Mouse (Mus musculus): ENCODE data around the gene Syt1. TPM values are rescaled to one million over a fixed set of nuclear protein-coding genes. Genes with fewer than 3 reads are reported as not detected.

Syt1 gene
- polyA plus RNA-seq, 1 experiment from 2014 or later: 1.5 TPM

GRCm38 (mm10) chr10:108504128-108504870 is 506.5 kb downstream of the Syt1 start:
- 68% methylated on average over 21 of the region's 21 CpGs for WGBS (ENCODE audit: insufficient replicate concordance)
- Histone ChIP-seq H3K9me3 (replicated peaks; ENCODE audit: control insufficient read depth, low read length) (no peaks in the 10 kb centered on the region), H3K4me3 (ENCODE audit: low read depth, low read length) (no peak overlapping the region), H3K4me1 (ENCODE audit: control insufficient read depth, insufficient read depth, low read length) (no peaks in the 10 kb centered on the region), H3K27me3 (ENCODE audit: control insufficient read depth, insufficient read depth, low read length) (no peaks in the 10 kb centered on the region), H3K36me3 (ENCODE audit: control insufficient read depth, insufficient read depth, low read length) (no peaks in the 10 kb centered on the region), H3K9ac (ENCODE audit: low read depth, low read length) (no peak overlapping the region), H3K4me2 (no peak overlapping the region), H3K27ac (ENCODE audit: low read depth, low read length) (no peak overlapping the region)
- ATAC-seq (replicated peaks; ENCODE audit: insufficient number of reproducible peaks, low FRiP score, low TSS enrichment): no peak

- Histone ChIP-seq H3K27me3 (ENCODE audit: control insufficient read depth, insufficient read depth, low read length) (no peaks in the 10 kb centered on the region), H3K4me2 (no peak overlapping the region), H3K9me3 (replicated peaks; ENCODE audit: control insufficient read depth, low read length) (peaks cover 5% of the 10 kb centered on the region), H3K9ac (ENCODE audit: low read depth, low read length) (no peak overlapping the region), H3K4me1 (ENCODE audit: control insufficient read depth, insufficient read depth, low read length) (no peaks in the 10 kb centered on the region), H3K36me3 (ENCODE audit: control insufficient read depth, insufficient read depth, low read length) (no peaks in the 10 kb centered on the region), H3K4me3 (ENCODE audit: low read depth, low read length) (no peak overlapping the region), H3K27ac (ENCODE audit: low read depth, low read length) (no peak overlapping the region)
- 52% methylated on average over 7 of the region's 7 CpGs for WGBS (ENCODE audit: insufficient replicate concordance)
- no peak for ATAC-seq (replicated peaks; ENCODE audit: insufficient number of reproducible peaks, low FRiP score, low TSS enrichment)
Measured at GRCm38 (mm10) chr10:108490231-108490630, 520.6 kb downstream of the Syt1 start.

GRCm38 (mm10) chr10:108483991-108484390 is 526.8 kb downstream of the Syt1 start:
- Histone ChIP-seq H3K9me3 (replicated peaks; ENCODE audit: control insufficient read depth, low read length) (no peaks in the 10 kb centered on the region), H3K9ac (ENCODE audit: low read depth, low read length) (no peak overlapping the region), H3K4me2 (no peak overlapping the region), H3K4me3 (ENCODE audit: low read depth, low read length) (no peak overlapping the region), H3K27me3 (ENCODE audit: control insufficient read depth, insufficient read depth, low read length) (no peaks in the 10 kb centered on the region), H3K36me3 (ENCODE audit: control insufficient read depth, insufficient read depth, low read length) (no peaks in the 10 kb centered on the region), H3K4me1 (ENCODE audit: control insufficient read depth, insufficient read depth, low read length) (0 out of 2 replicates have a peak, but pooled peaks cover 2% of the 10 kb centered on the region), H3K27ac (ENCODE audit: low read depth, low read length) (no peak overlapping the region)
- no peak for ATAC-seq (replicated peaks; ENCODE audit: insufficient number of reproducible peaks, low FRiP score, low TSS enrichment)
- 80% methylated on average over 10 of the region's 10 CpGs for WGBS (ENCODE audit: insufficient replicate concordance)

GRCm38 (mm10) chr10:108480146-108480850 is 530.5 kb downstream of the Syt1 start:
- Histone ChIP-seq H3K36me3 (ENCODE audit: control insufficient read depth, insufficient read depth, low read length) (no peaks in the 10 kb centered on the region), H3K4me2 (no peak overlapping the region), H3K4me3 (ENCODE audit: low read depth, low read length) (no peak overlapping the region), H3K4me1 (ENCODE audit: control insufficient read depth, insufficient read depth, low read length) (0 out of 2 replicates have a peak, but pooled peaks cover 2% of the 10 kb centered on the region), H3K9ac (ENCODE audit: low read depth, low read length) (no peak overlapping the region), H3K27me3 (ENCODE audit: control insufficient read depth, insufficient read depth, low read length) (no peaks in the 10 kb centered on the region), H3K27ac (ENCODE audit: low read depth, low read length) (no peak overlapping the region), H3K9me3 (replicated peaks; ENCODE audit: control insufficient read depth, low read length) (no peaks in the 10 kb centered on the region)
- 76% methylated on average over 11 of the region's 11 CpGs for WGBS (ENCODE audit: insufficient replicate concordance)
- ATAC-seq (replicated peaks; ENCODE audit: insufficient number of reproducible peaks, low FRiP score, low TSS enrichment): no peak

DNA sequence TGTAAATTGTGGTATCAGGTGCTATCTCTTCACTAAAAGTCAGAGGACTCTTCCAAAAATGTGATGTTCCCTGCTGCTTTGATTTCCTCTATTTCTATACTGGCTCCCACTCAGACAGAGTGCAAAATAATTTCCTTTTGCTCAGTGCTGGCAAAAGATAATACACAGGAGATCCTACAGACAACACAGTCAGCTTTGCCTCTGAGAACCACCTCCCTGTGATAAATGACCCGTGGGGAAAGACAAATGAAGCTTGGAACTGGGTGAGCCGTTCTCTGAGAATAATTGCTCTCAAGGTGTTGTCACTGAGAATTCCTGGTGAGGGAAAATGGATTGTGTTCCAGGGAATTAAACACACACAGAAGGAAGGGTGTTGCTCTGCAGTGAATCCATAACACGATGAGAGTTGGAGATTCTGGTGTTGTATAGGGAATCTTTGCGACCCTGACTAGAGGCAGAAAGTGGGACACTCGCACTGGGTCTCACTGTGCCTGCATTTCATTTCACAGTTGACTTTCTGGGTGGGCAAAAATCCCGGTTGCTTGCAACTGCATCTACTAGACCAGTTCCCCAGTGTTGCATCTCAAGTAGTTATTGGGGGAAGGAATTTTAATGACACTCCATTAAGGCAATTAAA is 540.3 kb downstream of the Syt1 start:
- Histone ChIP-seq H3K4me3 (ENCODE audit: low read depth, low read length) (no peak overlapping the region), H3K36me3 (ENCODE audit: control insufficient read depth, insufficient read depth, low read length) (no peaks in the 10 kb centered on the region), H3K4me2 (no peak overlapping the region), H3K4me1 (ENCODE audit: control insufficient read depth, insufficient read depth, low read length) (0 out of 2 replicates have a peak, but pooled peaks cover 3% of the 10 kb centered on the region), H3K27me3 (ENCODE audit: control insufficient read depth, insufficient read depth, low read length) (no peaks in the 10 kb centered on the region), H3K27ac (ENCODE audit: low read depth, low read length) (no peak overlapping the region), H3K9me3 (replicated peaks; ENCODE audit: control insufficient read depth, low read length) (no peaks in the 10 kb centered on the region), H3K9ac (ENCODE audit: low read depth, low read length) (no peak overlapping the region)
- no peak for ATAC-seq (replicated peaks; ENCODE audit: insufficient number of reproducible peaks, low FRiP score, low TSS enrichment)
- WGBS (ENCODE audit: insufficient replicate concordance): 55% methylated on average over 6 of the region's 6 CpGs

- Histone ChIP-seq H3K4me3 (ENCODE audit: low read depth, low read length) (no peak overlapping the region), H3K4me2 (0 out of 2 replicates have a peak overlapping the region, but pooled peaks have one; percentile 11), H3K36me3 (ENCODE audit: control insufficient read depth, insufficient read depth, low read length) (no peaks in the 10 kb centered on the region), H3K27ac (ENCODE audit: low read depth, low read length) (no peak overlapping the region), H3K9ac (ENCODE audit: low read depth, low read length) (no peak overlapping the region), H3K4me1 (ENCODE audit: control insufficient read depth, insufficient read depth, low read length) (0 out of 2 replicates have a peak, but pooled peaks cover 3% of the 10 kb centered on the region), H3K27me3 (ENCODE audit: control insufficient read depth, insufficient read depth, low read length) (no peaks in the 10 kb centered on the region), H3K9me3 (replicated peaks; ENCODE audit: control insufficient read depth, low read length) (no peaks in the 10 kb centered on the region)
- WGBS (ENCODE audit: insufficient replicate concordance): 32% methylated on average over 8 of the region's 8 CpGs
- ATAC-seq (replicated peaks; ENCODE audit: insufficient number of reproducible peaks, low FRiP score, low TSS enrichment): no peak
Measured at GRCm38 (mm10) chr10:108466539-108466938, 544.2 kb downstream of the Syt1 start.

DNA sequence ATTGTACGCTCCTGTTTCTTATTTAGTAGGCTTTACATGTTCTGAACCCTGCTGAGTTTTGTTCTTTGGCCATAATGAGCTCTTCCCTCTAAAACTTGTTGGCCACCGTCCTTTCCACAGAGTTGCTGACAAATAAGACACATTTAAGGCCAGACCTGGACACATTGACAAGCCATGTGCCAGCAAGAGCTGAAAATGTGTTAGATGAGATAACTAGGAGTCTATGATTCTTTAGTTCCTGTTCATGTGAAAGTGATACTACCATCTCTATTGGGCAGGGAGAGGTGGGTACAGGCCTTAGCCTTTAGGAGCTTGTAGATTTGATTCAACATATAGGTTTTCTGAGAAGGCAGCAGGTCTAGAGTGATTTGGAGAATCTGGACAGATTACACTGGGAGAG is 548.9 kb downstream of the Syt1 start:
- Histone ChIP-seq H3K4me1 (ENCODE audit: control insufficient read depth, insufficient read depth, low read length) (0 out of 2 replicates have a peak, but pooled peaks cover 3% of the 10 kb centered on the region), H3K27ac (ENCODE audit: low read depth, low read length) (no peak overlapping the region), H3K27me3 (ENCODE audit: control insufficient read depth, insufficient read depth, low read length) (no peaks in the 10 kb centered on the region), H3K9ac (ENCODE audit: low read depth, low read length) (no peak overlapping the region), H3K4me3 (ENCODE audit: low read depth, low read length) (no peak overlapping the region), H3K4me2 (no peak overlapping the region), H3K9me3 (replicated peaks; ENCODE audit: control insufficient read depth, low read length) (no peaks in the 10 kb centered on the region), H3K36me3 (ENCODE audit: control insufficient read depth, insufficient read depth, low read length) (no peaks in the 10 kb centered on the region)
- 76% methylated on average over 2 of the region's 2 CpGs for WGBS (ENCODE audit: insufficient replicate concordance)
- ATAC-seq (replicated peaks; ENCODE audit: insufficient number of reproducible peaks, low FRiP score, low TSS enrichment): no peak

- no peaks in the 10 kb centered on the region for H3K9me3 ChIP-seq (replicated peaks; ENCODE audit: control insufficient read depth, low read length)
- no peak for ATAC-seq (replicated peaks; ENCODE audit: insufficient number of reproducible peaks, low FRiP score, low TSS enrichment)
- 96% methylated on average over 2 of the region's 2 CpGs for WGBS (ENCODE audit: insufficient replicate concordance)
- H3K9ac ChIP-seq (ENCODE audit: low read depth, low read length): no peak overlapping the region
- no peak overlapping the region for H3K4me2 ChIP-seq
- no peaks in the 10 kb centered on the region for H3K27me3 ChIP-seq (ENCODE audit: control insufficient read depth, insufficient read depth, low read length)
- H3K4me1 ChIP-seq (ENCODE audit: control insufficient read depth, insufficient read depth, low read length): peaks cover 5% of the 10 kb centered on the region; the same call in 1 of the 2 replicates
- no peaks in the 10 kb centered on the region for H3K36me3 ChIP-seq (ENCODE audit: control insufficient read depth, insufficient read depth, low read length)
- no peak overlapping the region for H3K27ac ChIP-seq (ENCODE audit: low read depth, low read length)
- H3K4me3 ChIP-seq (ENCODE audit: low read depth, low read length): no peak overlapping the region
Measured at GRCm38 (mm10) chr10:108457054-108457453, 553.7 kb downstream of the Syt1 start.

Data from heart, embryonic 11.5 days (tissue).